Mouse (Mus musculus) adrenal gland, adult 18-20 months (tissue): ENCODE measurements around the gene Gpr174. TPM values are rescaled to one million over a fixed set of nuclear protein-coding genes. Genes with fewer than 3 reads are reported as not detected.

Experiments
- total RNA-seq, 2 experiments: library from RNA; stranded (reverse); gene quantifications; 1 replicate in 1 of 2; 2 replicates in 1 of 2; pipeline ENCODE4 v1.2.3; 2021

Gene Gpr174
- total RNA-seq, 2 experiments from 2014 or later, result 0.38 TPM; not detected in 1

Other genes with a start within 250 kb of the Gpr174 start
- under 1 TPM in 1 of 2 experiments, not detected in 1; 0.58 TPM for gene P2ry10, start 167.4 kb upstream of the Gpr174 start, total RNA-seq
- under 1 TPM; 0.93 TPM for gene P2ry10b, start 107.0 kb upstream of the Gpr174 start, total RNA-seq
- 1 to 10 TPM; 2.6 to 3.5 TPM for gene Itm2a, start 147.5 kb downstream of the Gpr174 start, total RNA-seq